Mouse (Mus musculus) kidney, adult 2 months (tissue): ENCODE results near the gene Agl.

Experiments used
- CTCF ChIP-seq: fragments of 200-500 bp; conservative IDR thresholded peaks from 2 replicates; pipeline ENCODE4 v1.5.1; 2011; ENCODE audit warnings: low read depth, mild to moderate bottlenecking, control low read depth, low read length, moderate library complexity, mixed read lengths; ENCODE audit not compliant: insufficient read depth, insufficient read length
- POLR2A ChIP-seq: fragments of 200-500 bp; IDR thresholded peaks from one replicate; pipeline ENCODE4 v1.6.1; 2011; ENCODE audit warnings: low read depth, low read length, control low read depth

DNA sequence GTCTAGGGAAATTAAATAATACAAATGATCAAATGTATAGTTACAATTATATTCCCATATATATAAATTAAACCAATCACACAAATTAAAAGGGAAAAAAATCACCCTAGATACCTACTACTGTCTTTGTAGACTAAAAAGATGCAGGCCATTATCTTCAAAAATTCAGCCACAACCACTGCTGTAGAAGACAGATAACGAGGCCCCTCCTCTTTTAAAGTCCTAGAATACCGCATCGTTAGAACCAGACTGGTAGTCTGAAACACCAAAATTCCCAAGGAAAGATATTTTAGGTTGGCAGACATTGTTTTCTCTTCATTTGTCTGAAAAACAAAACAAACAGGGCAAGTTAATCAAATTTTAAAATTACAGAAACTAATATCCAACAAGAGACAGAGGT is 113.7 kb downstream of the Agl start:
- TF ChIP-seq CTCF (no peak), POLR2A (no peak)
